Mouse (Mus musculus) lung, adult 2 months (tissue): Measurements from ENCODE around the gene Nudt6. TPM values are rescaled to one million over a fixed set of nuclear protein-coding genes. Genes with fewer than 3 reads are reported as not detected.

ENCODE experiments used
- DNase-seq: peaks from one replicate; pipeline ENCODE4 v3.0.0; 2022
- H3K4me1 ChIP-seq: fragments of 200-500 bp; 2 replicates; pipeline ENCODE4 v1.6.1; 2011; ENCODE audit warnings: low read length; ENCODE audit not compliant: control insufficient read depth, insufficient read depth
- H3K4me3 ChIP-seq: fragments of 200-500 bp; replicated peaks from 2 replicates; pipeline ENCODE3; 2011; ENCODE audit warnings: low read depth, mild to moderate bottlenecking, control low read depth, low read length; ENCODE audit errors: extremely low read depth
- CTCF ChIP-seq: fragments of 200-500 bp; IDR thresholded peaks from 2 replicates; pipeline ENCODE4 v1.5.1; 2011; ENCODE audit warnings: mild to moderate bottlenecking, low read length, control low read depth; ENCODE audit not compliant: insufficient read depth
- POLR2A ChIP-seq: fragments of 200-500 bp; IDR thresholded peaks from 2 replicates; pipeline ENCODE4 v1.6.1; 2011; ENCODE audit warnings: low read depth, mild to moderate bottlenecking, control low read depth, low read length, borderline replicate concordance; ENCODE audit errors: extremely low read depth
- WGBS: fragments of 180-500 bp; shearing (Covaris S2); methylation state at CpG from one replicate; pipeline ENCODE4 v1.1.7; 2018; 5-methylcytosine and 5-hydroxymethylcytosine counted together
- polyA plus RNA-seq: library from polyadenylated mRNA; depleted of rRNA; stranded (reverse); fragments of >200 nt; gene quantifications from 2 replicates; pipeline ENCODE4 v1.2.3, GENCODE M21; 2012

Nudt6 gene
- polyA plus RNA-seq, 1 experiment = 11.1 TPM

DNA sequence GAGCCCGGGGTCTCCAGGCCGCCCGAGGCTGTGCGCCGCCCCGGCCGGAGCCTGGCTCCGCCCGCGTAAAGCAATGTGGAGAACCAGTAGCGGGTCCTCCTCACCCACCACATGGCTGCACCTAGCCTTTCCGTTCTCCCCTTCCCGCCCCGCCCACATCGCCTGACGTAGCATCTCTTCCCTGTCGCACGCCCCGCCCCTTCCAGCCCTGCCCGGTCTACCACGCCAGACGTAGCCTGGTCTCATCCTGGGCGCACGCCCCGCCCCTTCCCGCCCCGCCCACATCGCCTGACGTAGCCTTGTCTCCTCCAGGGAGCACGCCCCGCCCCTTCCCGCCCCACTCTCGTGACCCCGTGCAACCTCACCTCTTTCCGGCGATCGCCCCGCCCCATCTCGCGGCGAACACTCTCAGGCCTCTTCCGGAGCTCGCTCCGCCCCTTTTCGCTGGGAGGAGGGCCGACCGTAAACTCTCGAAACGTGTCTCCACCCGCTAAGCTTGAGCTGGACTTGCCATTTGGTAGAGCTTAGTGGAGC, 486 bp downstream of the Nudt6 start, which contains the start of gene Spata5:
Gene Spata5 (plus strand): TSS at position 439 of the 534 bp plus-strand sequence.
- TF ChIP-seq CTCF (no peak), POLR2A (peak; percentile 90; the same call in 1 of the 2 replicates)
- DNase-seq = peak; percentile 92
- Histone ChIP-seq H3K4me3 (peak within 1 kb of the TSS; percentile 75), H3K4me1 (peaks cover 3% of the 10 kb centered on the region; the same call in 1 of the 2 replicates)
- WGBS = under 1% methylated on average over 47 of the region's 50 CpGs

DNA sequence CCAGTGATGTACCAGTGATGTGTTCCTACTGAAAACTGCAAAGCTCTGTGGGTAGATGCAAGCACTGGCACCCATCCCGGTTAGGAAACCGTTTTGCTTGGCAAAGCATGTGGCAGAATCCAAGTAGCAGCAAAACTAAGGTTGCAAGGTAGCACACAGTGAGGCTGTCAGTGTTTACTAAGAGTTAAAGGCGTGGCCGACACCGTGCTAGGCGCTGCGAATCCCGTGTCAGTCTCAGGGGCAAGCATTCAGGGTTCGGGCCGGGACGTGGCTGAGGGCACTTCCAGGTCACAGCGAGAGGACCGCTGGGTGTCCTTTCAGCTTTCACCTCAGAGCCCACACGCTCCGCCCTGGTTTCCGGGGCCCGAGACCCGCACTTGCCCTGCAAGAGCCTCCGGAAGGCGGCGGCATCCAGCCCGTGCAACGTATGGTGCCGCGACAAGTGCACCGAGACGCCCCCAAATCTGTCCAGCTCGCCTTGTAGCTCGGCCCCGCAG, 1.0 kb downstream of the Nudt6 start:
- DNase-seq = no peak
- peak overlapping the region; percentile 75 for H3K4me3 ChIP-seq
- 0% methylated on average over 30 of the region's 30 CpGs for WGBS
- TF ChIP-seq POLR2A (no peak), CTCF (no peak)
- peaks cover 3% of the 10 kb centered on the region; the same call in 1 of the 2 replicates for H3K4me1 ChIP-seq

DNA sequence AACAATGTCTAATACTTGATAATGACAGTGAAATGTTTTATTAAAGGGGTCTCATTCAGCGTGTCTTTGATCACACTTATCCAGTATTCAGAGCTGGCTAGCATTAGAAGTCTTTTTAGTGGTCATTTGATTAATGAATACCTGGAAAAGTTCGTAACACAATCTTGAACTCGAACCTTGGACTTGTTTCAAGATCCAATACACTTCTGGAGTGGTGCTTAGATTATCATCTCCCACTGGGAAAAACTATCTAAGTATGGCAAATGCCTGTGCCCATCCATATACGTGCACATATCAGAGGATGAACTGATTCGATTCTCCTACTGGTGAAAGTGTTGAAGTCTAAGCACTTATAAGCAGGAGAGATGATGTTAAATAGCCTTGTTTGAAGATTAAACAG, 1.7 kb downstream of the Nudt6 start:
- 65% methylated on average over 5 of the region's 5 CpGs for WGBS
- no peak for DNase-seq
- H3K4me1 ChIP-seq = peaks cover 3% of the 10 kb centered on the region; the same call in 1 of the 2 replicates
- TF ChIP-seq POLR2A (no peak), CTCF (no peak)
- H3K4me3 ChIP-seq = no peak overlapping the region

DNA sequence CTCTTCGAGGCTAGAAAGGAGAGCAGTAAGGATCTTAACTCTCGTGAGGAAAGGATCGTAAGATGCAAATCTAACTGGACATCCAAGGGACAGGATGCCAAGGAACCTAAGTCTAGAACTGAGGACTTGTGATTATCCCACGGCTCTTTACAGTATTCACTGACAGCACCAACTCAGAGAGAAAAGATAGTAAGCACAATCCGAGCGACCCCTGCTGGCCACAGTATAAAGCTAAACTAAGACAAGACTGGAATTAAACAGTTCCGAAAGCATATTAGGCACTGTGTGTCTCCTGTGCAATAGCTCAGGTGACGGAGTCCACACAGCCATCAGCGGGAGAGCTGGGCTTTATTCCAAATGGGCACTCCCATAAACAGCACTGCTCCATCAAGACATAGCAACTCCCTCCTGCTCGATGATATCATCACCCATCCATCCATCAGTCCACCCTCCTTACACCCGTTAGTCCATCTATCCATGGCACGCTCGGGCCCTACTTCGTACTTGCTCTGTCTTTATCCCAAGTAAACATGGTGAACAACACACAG, 5.5 kb downstream of the Nudt6 start:
- H3K4me1 ChIP-seq = no peaks in the 10 kb centered on the region; the same call in 1 of the 2 replicates
- DNase-seq = peak; percentile 71
- 44% methylated on average over 14 of the region's 14 CpGs for WGBS
- no peak overlapping the region for H3K4me3 ChIP-seq
- peak; percentile 21; the same call in 1 of the 2 replicates for TF ChIP-seq CTCF
- no peak for TF ChIP-seq POLR2A

DNA sequence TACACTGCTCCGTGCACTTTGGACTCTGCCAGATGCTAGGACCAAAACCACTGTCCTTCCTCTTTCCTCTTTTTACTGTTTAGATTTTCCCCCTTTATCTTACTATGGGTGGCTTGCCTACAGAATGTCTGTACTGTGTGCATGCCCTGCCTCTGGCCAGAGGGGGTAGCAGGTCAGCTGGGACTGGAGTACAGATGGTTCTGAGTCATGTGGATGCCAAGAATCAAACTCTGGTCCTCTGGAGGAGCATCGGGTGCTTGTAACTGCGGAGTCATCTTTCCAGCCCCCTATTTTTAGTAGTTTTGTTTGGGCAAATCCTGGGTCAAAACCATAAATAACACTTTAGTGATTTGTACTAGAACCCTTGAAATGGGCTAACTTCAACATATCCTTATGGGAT, 6.6 kb downstream of the Nudt6 start:
- H3K4me1 ChIP-seq = no peaks in the 10 kb centered on the region; the same call in 1 of the 2 replicates
- H3K4me3 ChIP-seq = no peak overlapping the region
- 66% methylated on average over 3 of the region's 3 CpGs for WGBS
- DNase-seq = no peak
- TF ChIP-seq CTCF = no peak
- no peak for TF ChIP-seq POLR2A

DNA sequence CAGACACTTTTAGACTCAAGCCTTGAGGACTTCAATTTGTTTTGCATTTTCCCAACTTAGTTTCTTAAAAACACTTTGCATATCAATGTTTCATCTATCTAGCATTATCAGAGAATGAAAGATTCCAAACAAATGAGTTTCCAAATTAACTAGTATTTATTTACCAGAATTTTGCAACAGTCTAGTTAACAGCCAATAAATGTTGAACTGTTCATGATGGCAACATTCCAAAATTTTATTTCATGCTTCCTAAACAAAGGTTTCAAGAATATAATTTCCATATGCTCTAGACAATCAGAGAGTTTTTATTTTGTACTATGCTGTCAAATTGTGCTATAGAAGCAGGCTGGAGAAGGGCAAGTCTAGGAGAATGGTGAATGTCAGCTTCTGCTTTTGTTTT, 12.4 kb downstream of the Nudt6 start:
- DNase-seq = no peak
- H3K4me1 ChIP-seq = no peaks in the 10 kb centered on the region
- no peak overlapping the region for H3K4me3 ChIP-seq
- TF ChIP-seq CTCF (no peak), POLR2A (no peak)

DNA sequence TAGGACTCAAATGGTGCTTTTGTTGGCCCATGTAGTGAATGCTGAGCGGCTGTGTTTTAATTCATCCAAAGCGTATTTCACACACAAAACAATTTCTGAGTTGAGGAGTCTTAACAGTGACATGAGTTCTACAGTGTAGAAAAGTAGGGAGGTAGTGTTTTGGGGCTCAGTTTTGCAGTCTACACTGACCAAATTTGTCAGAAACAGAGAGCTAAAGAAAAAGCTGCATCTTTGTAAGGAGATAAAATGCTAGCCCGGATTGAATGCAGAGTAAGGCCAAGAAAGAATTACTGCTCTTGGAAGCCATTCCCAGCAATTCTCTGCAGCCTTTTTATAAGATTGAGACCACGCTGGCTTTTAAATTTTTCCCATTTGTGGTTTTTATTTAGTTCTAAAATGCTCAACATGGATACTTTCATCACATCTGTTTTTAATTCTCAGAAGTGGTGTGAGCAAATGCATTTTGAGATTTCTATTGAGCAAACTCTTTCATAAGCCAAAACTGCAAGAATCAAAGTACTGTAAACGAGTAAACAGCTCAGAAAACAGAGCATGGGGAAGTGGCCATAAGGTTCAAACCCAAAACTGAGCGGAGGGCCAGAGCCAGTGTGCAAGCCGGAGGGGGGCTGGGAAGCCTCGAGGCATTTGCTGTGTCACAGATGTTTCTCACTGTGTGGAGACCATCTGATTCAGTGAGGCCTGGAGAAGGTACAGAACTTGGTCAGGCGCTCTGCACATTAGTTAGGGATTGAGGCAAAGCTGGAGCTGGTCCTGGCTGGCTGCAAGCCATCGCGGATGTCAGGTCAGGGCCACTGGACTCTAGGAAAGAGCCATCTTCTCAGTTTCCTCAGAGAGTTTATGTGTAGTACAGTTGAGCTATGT, 18.0 kb downstream of the Nudt6 start:
- DNase-seq = no peak
- no peak for TF ChIP-seq POLR2A
- 70% methylated on average over 11 of the region's 11 CpGs for WGBS
- H3K4me1 ChIP-seq = no peaks in the 10 kb centered on the region
- no peak overlapping the region for H3K4me3 ChIP-seq

DNA sequence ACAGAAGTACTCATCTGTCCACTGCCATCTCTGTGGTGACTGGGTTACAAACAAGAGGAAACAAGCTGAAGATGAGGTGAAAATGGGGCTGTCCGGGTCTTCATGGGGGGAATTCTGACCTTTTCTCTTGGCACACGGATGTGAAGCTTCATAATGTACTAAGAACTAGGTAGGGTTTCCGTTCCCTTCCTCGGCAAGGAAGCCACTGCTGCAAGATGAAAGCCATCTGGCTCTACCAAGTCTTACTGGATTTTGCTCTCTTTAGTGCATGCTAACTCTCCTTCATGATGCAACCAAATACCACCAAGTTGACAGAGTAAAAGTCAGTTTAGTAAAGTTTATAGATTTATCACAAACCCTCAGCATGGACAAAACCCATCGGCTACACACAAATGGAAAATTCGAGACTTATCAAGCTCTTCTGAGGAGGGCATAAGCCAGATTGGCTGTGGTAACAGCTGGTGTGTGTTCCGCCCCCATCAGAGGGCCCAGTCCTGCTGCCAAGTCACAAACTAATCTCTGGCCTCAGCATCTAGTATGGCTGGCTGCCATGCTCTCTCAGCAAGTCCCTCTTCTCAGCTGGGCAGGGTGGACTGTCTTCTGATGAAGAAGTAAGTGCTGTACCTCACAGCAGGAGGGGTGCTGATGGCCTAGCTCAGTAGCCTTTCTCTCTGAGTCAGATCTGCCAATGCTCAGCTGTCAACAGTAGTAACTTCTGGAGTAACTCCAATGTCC, 21.2 kb downstream of the Nudt6 start:
- Histone ChIP-seq H3K4me1 (no peaks in the 10 kb centered on the region), H3K4me3 (no peak overlapping the region)
- WGBS = 73% methylated on average over 7 of the region's 7 CpGs
- no peak for DNase-seq
- TF ChIP-seq POLR2A (no peak), CTCF (no peak)

DNA sequence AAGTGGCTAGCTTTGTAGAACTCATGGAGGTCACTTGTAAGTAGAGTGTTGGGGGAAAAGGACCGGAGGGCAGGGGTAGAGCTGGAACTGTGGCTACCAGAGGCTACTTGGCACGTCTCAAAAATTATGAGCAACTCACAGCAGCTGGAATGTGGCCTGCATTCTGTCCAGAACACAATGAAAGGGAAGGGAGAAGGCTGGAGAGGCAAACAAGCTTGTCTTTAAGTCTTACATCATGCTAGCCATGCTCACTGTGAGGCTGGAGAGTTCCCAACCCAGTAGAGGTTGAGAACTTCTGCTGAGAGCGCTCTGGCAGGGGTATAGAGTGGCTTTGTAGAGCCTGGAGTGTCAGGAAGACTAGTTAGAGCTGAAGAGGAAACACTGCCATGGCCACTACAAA, 22.4 kb downstream of the Nudt6 start:
- TF ChIP-seq CTCF (no peak), POLR2A (no peak)
- H3K4me3 ChIP-seq = no peak overlapping the region
- 64% methylated on average over 3 of the region's 3 CpGs for WGBS
- H3K4me1 ChIP-seq = no peaks in the 10 kb centered on the region
- DNase-seq = no peak
